Mouse (Mus musculus) forebrain, embryonic 14.5 days (tissue): ENCODE measurements around the gene Selenof. TPM values are rescaled to one million over a fixed set of nuclear protein-coding genes. Genes with fewer than 3 reads are reported as not detected.

ENCODE experiments used
- ATAC-seq: fragments of 200-750 bp; cut with Nextera tagmentation; 2 replicates; pipeline ENCODE4 v1.8.0; 2017; ENCODE audit warnings: mild to moderate bottlenecking, moderate library complexity
- DNase-seq: peaks from one replicate; pipeline ENCODE4 v3.0.0-alpha.2; 2015; ENCODE audit warnings: low spot score
- H3K27ac ChIP-seq: fragments of 300-500 bp; sonication (generic); 2 replicates; pipeline ENCODE4 v1.5.1; 2014; ENCODE audit warnings: low read depth, mild to moderate bottlenecking, control low read depth, low read length, moderate library complexity
- H3K27me3 ChIP-seq: fragments of 300-500 bp; sonication (generic); replicated peaks from 2 replicates; pipeline ENCODE4 v1.6.1; 2014; ENCODE audit warnings: low read length, control low read depth, mixed read lengths; ENCODE audit not compliant: control insufficient read depth, insufficient read depth
- H3K36me3 ChIP-seq: fragments of 300-500 bp; sonication (generic); 2 replicates; pipeline ENCODE4 v1.6.1; 2014; ENCODE audit warnings: low read length, control low read depth; ENCODE audit not compliant: control insufficient read depth, insufficient read depth
- H3K4me1 ChIP-seq: fragments of 300-500 bp; sonication (generic); 2 replicates; pipeline ENCODE4 v1.6.1; 2014; ENCODE audit warnings: antibody characterized with exemption, low read length, control low read depth; ENCODE audit not compliant: control insufficient read depth, insufficient read depth
- H3K4me2 ChIP-seq: fragments of 300-500 bp; sonication (generic); 2 replicates; pipeline ENCODE4 v1.6.1; 2014; ENCODE audit warnings: mild to moderate bottlenecking, control low read depth, low read length
- H3K4me3 ChIP-seq: fragments of 300-500 bp; sonication (generic); 2 replicates; pipeline ENCODE4 v1.5.1; 2014; ENCODE audit warnings: low read depth, low read length, control low read depth
- H3K9ac ChIP-seq: fragments of 300-500 bp; sonication (generic); 2 replicates; pipeline ENCODE4 v1.6.1; 2014; ENCODE audit warnings: mild to moderate bottlenecking, low read length, control low read depth, moderate library complexity
- H3K9me3 ChIP-seq: fragments of 300-500 bp; sonication (generic); replicated peaks from 2 replicates; pipeline ENCODE4 v1.6.1; 2016; ENCODE audit warnings: low read length, control low read depth, mixed read lengths; ENCODE audit not compliant: control insufficient read depth
- WGBS: fragments of 180-500 bp; shearing (Covaris S2); extraction: QIAGEN DNeasy Blood & Tissue Kit; methylation state at CpG from one replicate; pipeline ENCODE4 v1.1.7; 2014; 5-methylcytosine and 5-hydroxymethylcytosine counted together
- polyA plus RNA-seq: library from polyadenylated mRNA; unstranded; fragments of >200 nt; fragmentation: Nextera tagmentation; extraction: Ambion mirVana; gene quantifications from 2 replicates; pipeline ENCODE4 v1.2.1, GENCODE M21; 2014

The Selenof gene
- polyA plus RNA-seq, 1 experiment from 2014 or later: 577 TPM

DNA sequence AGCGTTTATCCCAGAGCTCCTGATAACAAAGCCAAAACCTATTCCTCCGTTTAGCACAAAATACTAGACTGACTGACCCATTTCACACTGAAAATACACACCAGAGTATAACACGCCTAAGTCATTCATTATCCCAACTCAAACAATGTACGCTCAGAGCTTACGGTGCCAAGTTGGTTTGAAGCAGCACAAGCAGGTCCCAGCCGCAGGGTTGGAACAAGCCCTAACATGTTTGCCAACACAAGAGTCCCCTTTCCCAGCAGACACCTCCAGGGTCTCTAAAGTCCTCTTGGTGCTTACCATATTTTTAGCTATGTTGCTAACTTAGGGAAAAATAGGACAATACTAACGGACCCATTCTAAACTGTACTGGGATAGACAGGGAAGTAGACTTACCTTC is 15.0 kb upstream of the Selenof start:
- Histone ChIP-seq H3K9me3 (no peaks in the 10 kb centered on the region), H3K36me3 (no peaks in the 10 kb centered on the region), H3K9ac (no peak overlapping the region), H3K27me3 (no peaks in the 10 kb centered on the region), H3K4me2 (no peak overlapping the region), H3K27ac (0 out of 2 replicates have a peak overlapping the region, but pooled peaks have one; percentile 28), H3K4me3 (no peak overlapping the region), H3K4me1 (peaks cover 45% of the 10 kb centered on the region)
- DNase-seq (peak; percentile 65), ATAC-seq (0 out of 2 replicates have a peak, but pooled peaks have one; percentile 4)
- 52% methylated on average over 7 of the region's 7 CpGs for WGBS

DNA sequence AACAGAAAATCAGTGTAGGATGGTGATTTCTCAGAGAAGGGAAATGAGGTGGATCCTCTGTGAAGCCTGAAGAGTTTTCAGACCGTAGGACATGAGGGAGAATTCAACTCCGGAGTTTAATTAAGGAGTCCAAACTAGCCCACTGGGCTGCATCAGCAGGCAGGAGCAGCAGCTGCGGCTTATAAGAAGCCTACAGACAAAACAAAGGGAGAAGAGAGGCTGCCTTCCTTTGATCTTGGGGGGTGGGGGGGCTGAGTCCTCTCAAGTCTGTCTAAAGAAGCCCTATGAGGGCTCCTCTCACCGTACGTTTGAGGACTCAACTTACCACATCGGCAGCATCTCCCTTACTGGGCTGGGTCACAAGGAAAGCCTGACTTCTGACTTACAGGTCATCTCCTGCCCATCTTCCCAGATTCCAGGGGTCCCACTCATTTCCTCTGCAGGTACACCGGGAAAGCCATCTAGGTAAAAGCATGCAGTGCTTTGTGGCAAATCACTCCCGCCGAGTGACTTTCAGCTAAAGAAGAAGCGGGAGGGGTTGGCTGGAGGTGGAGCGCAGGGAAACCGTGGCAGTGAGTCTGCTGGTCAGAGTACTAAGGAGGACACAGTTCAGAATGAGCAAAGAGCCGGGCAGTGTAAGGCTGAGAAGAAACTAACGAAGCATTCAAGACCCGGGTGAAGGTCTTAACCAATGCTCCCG is 13.3 kb upstream of the Selenof start:
- Histone ChIP-seq H3K36me3 (no peaks in the 10 kb centered on the region), H3K4me3 (peak overlapping the region; percentile 8; the same call in 1 of the 2 replicates), H3K4me1 (peaks cover 35% of the 10 kb centered on the region), H3K27ac (peak overlapping the region; percentile 70), H3K9me3 (no peaks in the 10 kb centered on the region), H3K4me2 (peak overlapping the region; percentile 52), H3K27me3 (no peaks in the 10 kb centered on the region), H3K9ac (peak overlapping the region; percentile 58)
- WGBS: 4% methylated on average over 16 of the region's 16 CpGs
- DNase-seq (no peak), ATAC-seq (peak; percentile 9; the same call in 1 of the 2 replicates)

DNA sequence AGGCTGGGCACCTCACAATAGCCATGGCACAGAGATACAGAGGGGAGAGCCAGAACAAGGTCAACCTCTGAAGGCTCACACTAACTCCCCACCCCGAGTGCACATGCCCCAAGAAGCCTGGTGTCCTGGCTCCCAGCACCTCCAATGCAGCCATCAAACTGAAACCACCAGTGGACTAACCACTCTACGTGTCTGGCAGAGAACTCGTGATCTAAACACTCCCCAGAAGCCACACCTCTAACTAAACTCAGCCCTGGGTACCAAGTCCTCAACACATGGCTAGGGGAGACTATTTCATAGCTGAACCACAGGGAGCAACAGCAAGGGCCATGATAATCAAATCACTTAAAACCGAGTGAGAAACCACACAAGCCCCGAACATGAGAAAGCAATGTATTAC is 11.8 kb upstream of the Selenof start:
- WGBS: 46% methylated on average over 5 of the region's 5 CpGs
- no peak for DNase-seq
- no peak overlapping the region for H3K9ac ChIP-seq

DNA sequence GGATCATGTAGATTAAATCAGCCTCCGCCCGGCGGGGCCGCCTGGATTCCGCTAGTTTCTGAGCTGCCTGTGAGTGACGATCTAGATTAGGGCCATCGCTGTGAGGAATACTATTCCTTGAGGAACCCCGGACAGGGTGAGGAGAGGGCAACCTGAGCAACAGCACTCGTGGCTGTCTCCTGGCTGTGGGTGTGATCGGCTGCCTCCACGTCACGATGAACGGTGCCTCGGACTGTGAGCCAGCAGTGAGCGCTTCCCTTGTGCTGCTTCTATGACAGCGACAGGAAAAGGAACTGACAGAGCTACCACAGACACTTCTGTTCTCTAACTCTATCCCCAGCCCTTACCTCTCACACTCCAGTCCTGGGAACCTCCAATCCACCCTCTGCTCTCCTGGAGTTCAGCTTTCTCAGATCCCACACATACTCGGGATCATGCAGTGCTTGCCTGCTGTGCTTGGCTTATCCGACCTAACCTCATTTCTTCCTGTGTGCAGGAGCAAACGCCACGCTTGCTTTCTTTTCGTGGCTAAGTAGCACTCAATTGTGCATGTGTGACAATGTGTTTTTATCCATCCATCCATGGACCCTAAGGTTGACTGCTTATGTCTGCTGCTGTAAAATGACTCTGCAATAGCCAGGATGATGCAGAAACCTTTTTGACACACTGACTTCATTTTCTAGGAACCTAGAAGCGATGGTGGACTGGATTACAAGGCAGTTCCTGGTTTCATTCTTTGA is 8.4 kb upstream of the Selenof start:
- Histone ChIP-seq H3K27me3 (no peaks in the 10 kb centered on the region), H3K9ac (no peak overlapping the region), H3K4me2 (0 out of 2 replicates have a peak overlapping the region, but pooled peaks have one; percentile 1), H3K4me1 (peaks cover 12% of the 10 kb centered on the region), H3K9me3 (no peaks in the 10 kb centered on the region), H3K36me3 (no peaks in the 10 kb centered on the region), H3K27ac (no peak overlapping the region), H3K4me3 (no peak overlapping the region)
- DNase-seq: no peak
- no peak; the same call in 1 of the 2 replicates for ATAC-seq
- WGBS: 70% methylated on average over 22 of the region's 22 CpGs

More for the DNA sequence above, 11.8 kb upstream of the Selenof start:
- Histone ChIP-seq H3K4me3 (no peak overlapping the region), H3K27ac (peak overlapping the region; percentile 40; the same call in 1 of the 2 replicates), H3K36me3 (no peaks in the 10 kb centered on the region), H3K27me3 (no peaks in the 10 kb centered on the region), H3K4me2 (peak overlapping the region; percentile 27), H3K4me1 (peaks cover 34% of the 10 kb centered on the region), H3K9me3 (no peaks in the 10 kb centered on the region)
- ATAC-seq: peak; percentile 38; the same call in 1 of the 2 replicates

DNA sequence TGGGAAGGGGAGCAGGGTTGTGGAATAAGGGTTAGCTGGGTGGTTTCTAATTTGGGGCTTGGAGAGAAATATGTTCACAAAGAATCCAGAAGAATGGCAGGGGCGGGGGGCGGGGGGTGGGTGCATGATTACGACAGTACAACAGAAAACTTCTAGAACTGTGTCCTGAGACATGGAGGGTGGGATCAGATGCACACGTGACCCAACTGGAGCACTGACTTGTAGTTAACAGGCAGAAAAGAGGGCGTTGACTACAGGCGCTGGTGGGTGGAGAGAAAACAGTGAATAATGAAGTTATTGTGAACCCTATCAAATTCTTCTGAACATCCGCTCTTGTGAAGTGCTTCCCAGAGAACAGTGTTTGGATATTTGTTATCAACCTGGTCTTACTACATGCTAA is 6.2 kb upstream of the Selenof start:
- ATAC-seq (no peak), DNase-seq (no peak)
- 87% methylated on average over 7 of the region's 7 CpGs for WGBS
- Histone ChIP-seq H3K9me3 (no peaks in the 10 kb centered on the region), H3K27me3 (no peaks in the 10 kb centered on the region), H3K9ac (no peak overlapping the region), H3K27ac (no peak overlapping the region), H3K4me2 (no peak overlapping the region), H3K4me3 (no peak overlapping the region), H3K4me1 (peaks cover 7% of the 10 kb centered on the region; the same call in 1 of the 2 replicates), H3K36me3 (no peaks in the 10 kb centered on the region)

DNA sequence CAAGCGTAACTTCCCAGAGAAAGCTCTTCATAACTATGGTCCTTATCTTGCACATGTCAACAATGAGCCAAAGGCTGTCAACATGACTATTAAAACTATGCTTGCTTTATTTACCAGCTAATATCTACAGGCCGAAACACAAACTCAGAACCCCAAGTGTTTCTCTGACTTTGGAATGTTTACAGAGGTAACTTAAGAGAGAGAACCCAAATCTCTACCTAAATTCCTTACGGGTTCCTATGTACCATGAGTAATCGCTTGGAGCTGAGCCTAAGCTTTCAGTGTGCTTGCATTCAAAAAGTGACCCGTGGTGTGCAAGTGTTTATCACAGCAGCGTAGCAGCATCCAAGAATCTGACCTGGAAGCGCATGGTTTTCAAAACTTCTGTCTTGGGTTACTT is 4.9 kb upstream of the Selenof start:
- Histone ChIP-seq H3K27ac (no peak overlapping the region), H3K4me1 (peaks cover 7% of the 10 kb centered on the region; the same call in 1 of the 2 replicates), H3K27me3 (no peaks in the 10 kb centered on the region), H3K36me3 (no peaks in the 10 kb centered on the region), H3K9me3 (no peaks in the 10 kb centered on the region), H3K9ac (no peak overlapping the region), H3K4me3 (no peak overlapping the region), H3K4me2 (no peak overlapping the region)
- 78% methylated on average over 7 of the region's 7 CpGs for WGBS
- no peak for ATAC-seq
- DNase-seq: no peak

DNA sequence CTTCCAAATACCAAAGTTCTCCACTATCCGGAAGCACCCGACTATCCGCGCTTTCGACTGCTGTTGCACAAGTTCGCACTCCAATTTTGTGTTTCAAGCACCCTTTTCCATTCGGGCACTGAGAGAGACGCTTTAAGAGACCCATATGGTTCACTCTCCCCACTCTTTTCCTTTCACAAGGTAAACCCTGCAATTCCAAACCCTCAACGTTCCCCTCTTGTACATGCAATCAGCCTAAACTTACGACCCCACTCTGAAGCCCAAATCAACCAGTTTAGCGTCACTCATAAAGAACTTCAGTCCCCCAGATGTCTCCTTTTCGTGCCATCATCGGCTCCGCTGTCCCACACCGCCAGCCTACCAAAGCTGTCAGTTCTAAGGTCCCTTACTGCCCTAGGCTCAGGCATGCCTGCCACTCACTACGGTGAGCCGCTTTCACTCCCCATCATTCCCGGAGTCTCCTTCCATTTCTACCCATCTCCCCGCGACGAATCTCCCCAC is 1.2 kb upstream of the Selenof start:
- peaks cover 7% of the 10 kb centered on the region; the same call in 1 of the 2 replicates for H3K36me3 ChIP-seq
- WGBS: under 1% methylated on average over 21 of the region's 21 CpGs
- H3K27ac ChIP-seq: peak overlapping the region; percentile 91
- peaks cover 15% of the 10 kb centered on the region for H3K4me1 ChIP-seq
- H3K27me3 ChIP-seq: no peaks in the 10 kb centered on the region
- H3K9me3 ChIP-seq: no peaks in the 10 kb centered on the region
- DNase-seq (peak; percentile 42), ATAC-seq (no peak)
- peak overlapping the region; percentile 88 for H3K4me3 ChIP-seq
- peak overlapping the region; percentile 93 for H3K9ac ChIP-seq
- peak overlapping the region; percentile 80 for H3K4me2 ChIP-seq

DNA sequence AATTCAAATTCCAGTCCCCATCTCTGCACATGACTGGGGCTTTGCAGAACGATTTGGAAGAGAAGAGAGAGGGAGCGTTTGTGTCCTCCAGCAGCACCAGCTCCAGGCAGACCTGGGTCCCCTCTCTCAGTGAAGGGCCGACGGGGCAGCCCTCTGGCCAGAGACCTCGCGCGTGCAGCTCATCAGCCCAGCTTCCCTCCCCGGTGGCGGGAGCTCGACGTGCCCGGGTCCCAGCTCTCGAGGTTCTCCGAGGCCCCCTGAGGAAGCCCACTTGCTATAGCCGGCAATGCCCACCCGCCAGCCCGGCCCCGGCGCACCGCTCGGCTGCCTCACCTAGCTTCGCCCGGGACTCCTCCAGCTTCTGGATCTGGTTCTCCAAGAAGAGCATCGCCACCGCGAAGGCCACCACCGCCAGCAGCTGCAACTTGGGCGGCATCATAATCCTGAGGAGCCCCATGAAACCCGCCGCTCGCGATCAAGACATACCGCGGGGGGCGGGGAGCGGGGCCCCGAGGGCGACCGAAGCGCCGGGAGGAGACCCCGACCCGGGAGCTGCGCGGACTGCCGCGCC is 618 bp upstream of the Selenof start:
- Histone ChIP-seq H3K27me3 (no peaks in the 10 kb centered on the region), H3K4me1 (peaks cover 15% of the 10 kb centered on the region), H3K27ac (peak overlapping the region; percentile 91), H3K9ac (peak overlapping the region; percentile 93), H3K4me2 (peak overlapping the region; percentile 80), H3K4me3 (peak overlapping the region; percentile 88), H3K36me3 (peaks cover 10% of the 10 kb centered on the region; the same call in 1 of the 2 replicates), H3K9me3 (no peaks in the 10 kb centered on the region)
- WGBS: under 1% methylated on average over 37 of the region's 47 CpGs
- DNase-seq (peak; percentile 57), ATAC-seq (peak; percentile 22)
